Mouse (Mus musculus) left cerebral cortex, postnatal 25 days (tissue): ENCODE data around the gene Gimap4. TPM values are rescaled to one million over a fixed set of nuclear protein-coding genes. Genes with fewer than 3 reads are reported as not detected.

Experiments used
- DNase-seq, 2 experiments: peaks; one replicate each; pipeline ENCODE4 v3.0.0; 2022; ENCODE audit warnings: low spot score in 2 of 2, mixed read lengths in 1 of 2
- intact Hi-C: fragments of 180-260 bp; cut with DNase I; formaldehyde crosslinking; loops from one replicate; pipeline ENCODE4 v1.15.1; 2025
- total RNA-seq, 2 experiments: library from RNA; stranded (reverse); gene quantifications; 2 replicates each; pipeline ENCODE4 v1.2.3; 2021

Gimap4 gene
- total RNA-seq, 2 experiments from 2014 or later: 0.32 to 0.46 TPM

GRCm38 (mm10) chr6:48739780-48740055, 55.4 kb downstream of the Gimap4 start:
- intact Hi-C loops: no loop called here
- DNase-seq: no peak

GRCm38 (mm10) chr6:48740501-48741169, 56.3 kb downstream of the Gimap4 start:
- intact Hi-C loops: no loop called here
- no peak for DNase-seq

- DNase-seq: no peak
- intact Hi-C loops: no loop called here
These were observed 56.9 kb downstream of the Gimap4 start for GRCm38 (mm10) chr6:48741273-48741672.

Other genes starting within 250 kb of the Gimap4 start
- 10 to 100 TPM; 21.7 to 33.1 TPM for gene Zfp467, start 238.7 kb upstream of the Gimap4 start, total RNA-seq
- gene Sspo, start 236.3 kb upstream of the Gimap4 start, total RNA-seq: 1 to 10 TPM in 1 of 2 experiments, under 1 TPM in 1; 0.80 to 1.2 TPM
- 100 to 1,000 TPM; 458 to 480 TPM for gene Atp6v0e2, start 146.9 kb upstream of the Gimap4 start, total RNA-seq
- 10 to 100 TPM; 31.3 to 33.3 TPM for gene Lrrc61, start 129.8 kb upstream of the Gimap4 start, total RNA-seq
- gene Rarres2, start 111.8 kb upstream of the Gimap4 start, total RNA-seq: 10 to 100 TPM; 15.7 to 16.6 TPM
- gene Gm45021, start 94.9 kb upstream of the Gimap4 start, total RNA-seq: not detected
- 10 to 100 TPM; 46.6 to 53.2 TPM for gene Repin1, start 90.7 kb upstream of the Gimap4 start, total RNA-seq
- not detected for gene Gm44965, start 90.6 kb upstream of the Gimap4 start, total RNA-seq
- gene Zfp775, start 82.5 kb upstream of the Gimap4 start, total RNA-seq: 1 to 10 TPM; 5.0 to 7.2 TPM
- 10 to 100 TPM; 15.0 to 17.2 TPM for gene AI854703, start 57.8 kb upstream of the Gimap4 start, total RNA-seq
- 1 to 10 TPM in 1 of 2 experiments, under 1 TPM in 1; 0.46 to 1.2 TPM for gene Gimap8, start 37.3 kb upstream of the Gimap4 start, total RNA-seq
- under 1 TPM in 1 of 2 experiments, not detected in 1; 0.69 TPM for gene Gimap9, start 8.4 kb upstream of the Gimap4 start, total RNA-seq
- gene Gimap6, start 23.7 kb downstream of the Gimap4 start, total RNA-seq: 1 to 10 TPM; 5.6 to 6.0 TPM
- gene Gm28053, start 34.1 kb downstream of the Gimap4 start, total RNA-seq: 1 to 10 TPM; 1.7 to 2.3 TPM
- not detected for gene Gimap7, start 34.1 kb downstream of the Gimap4 start, total RNA-seq
- 1 to 10 TPM; 2.0 to 2.8 TPM for gene Gimap1, start 54.5 kb downstream of the Gimap4 start, total RNA-seq
- gene Gimap5, start 61.6 kb downstream of the Gimap4 start, total RNA-seq: 1 to 10 TPM; 1.1 to 2.0 TPM
- gene Gimap3, start 86.3 kb downstream of the Gimap4 start, total RNA-seq: not detected
- 10 to 100 TPM; 30.2 to 34.9 TPM for gene Tmem176a, start 156.4 kb downstream of the Gimap4 start, total RNA-seq
- 10 to 100 TPM; 53.7 to 57.9 TPM for gene Tmem176b, start 156.9 kb downstream of the Gimap4 start, total RNA-seq
- not detected for gene Aoc1, start 188.3 kb downstream of the Gimap4 start, total RNA-seq
- gene 1600015I10Rik, start 245.3 kb downstream of the Gimap4 start, total RNA-seq: not detected